Mouse (Mus musculus) myocyte (in vitro differentiated cells): ENCODE measurements around the gene Mtfp1.

Source experiments
- MYOG ChIP-seq, 3 experiments: IDR thresholded peaks; one replicate each; pipeline ENCODE4 v1.6.1; 2011; ENCODE audit warnings: control low read depth in 2 of 3, low read depth in 2 of 3, mild to moderate bottlenecking in 2 of 3; ENCODE audit not compliant: insufficient read length in 2 of 3, control insufficient read depth in 1 of 3, insufficient read depth in 1 of 3
- POLR2A ChIP-seq: IDR thresholded peaks from one replicate; pipeline ENCODE4 v1.6.1; 2011; ENCODE audit warnings: low read depth, mild to moderate bottlenecking, control low read depth, moderate library complexity; ENCODE audit not compliant: insufficient read length

- TF ChIP-seq MYOG (IDR thresholded peaks at IDR 0.05; ENCODE audit: control insufficient read depth in 1 of 3, insufficient read depth in 1 of 3, insufficient read length in 2 of 3, low read depth in 2 of 3) (no peak), POLR2A (no peak)
These were observed 22.3 kb upstream of the Mtfp1 start for GRCm38 (mm10) chr11:4117372-4118071.
